Mouse (Mus musculus): ENCODE measurements around the gene Klk5. TPM values are rescaled to one million over a fixed set of nuclear protein-coding genes. Genes with fewer than 3 reads are reported as not detected.
A peak's percentile ranks its signal among the peaks of the same experiment; 100 is the strongest.

The Klk5 gene
- total RNA-seq, 2 experiments from 2014 or later = not detected

GRCm38 (mm10) chr7:43878281-43878680 lies 36.5 kb downstream of the Klk5 start:
- no peak for DNase-seq

- no peak for DNase-seq
Measured at GRCm38 (mm10) chr7:43880912-43881311, 39.1 kb downstream of the Klk5 start, which contains the start of gene Klk4. TSS of gene Klk4 (plus strand) at chr7:43881160.

GRCm38 (mm10) chr7:43882346-43882745 lies 40.6 kb downstream of the Klk5 start:
- DNase-seq = no peak

- DNase-seq = no peak
Measured at GRCm38 (mm10) chr7:43882811-43883210, 41.0 kb downstream of the Klk5 start.

- DNase-seq = peak; percentile 26 to 56
Measured at GRCm38 (mm10) chr7:43883547-43883946, 41.8 kb downstream of the Klk5 start.

- DNase-seq = no peak
Measured at GRCm38 (mm10) chr7:43891365-43891764, 49.6 kb downstream of the Klk5 start.

- DNase-seq = no peak
Measured at GRCm38 (mm10) chr7:43891788-43892187, 50.0 kb downstream of the Klk5 start.

- DNase-seq = peak; percentile 81 to 87
Measured at GRCm38 (mm10) chr7:43894836-43895235, 53.1 kb downstream of the Klk5 start.

Other genes starting within 250 kb of the Klk5 start
- gene Zfp819, start 234.8 kb upstream of the Klk5 start, total RNA-seq (2021) = under 1 TPM; 0.15 to 0.20 TPM
- under 1 TPM in 1 of 2 experiments, not detected in 1; 0.25 TPM for gene Ceacam18, start 207.3 kb upstream of the Klk5 start, total RNA-seq (2021)
- 1 to 10 TPM in 1 of 2 experiments, under 1 TPM in 1; 0.83 to 1.4 TPM for gene Siglece, start 181.8 kb upstream of the Klk5 start, total RNA-seq (2021)
- 10 to 100 TPM; 11.7 to 11.8 TPM for gene Ctu1, start 170.0 kb upstream of the Klk5 start, total RNA-seq (2021)
- gene Klk14, start 151.6 kb upstream of the Klk5 start, total RNA-seq (2021) = not detected
- gene Klk13, start 129.4 kb upstream of the Klk5 start, total RNA-seq (2021) = not detected
- gene Klk12, start 73.1 kb upstream of the Klk5 start, total RNA-seq (2021) = not detected
- gene Klk11, start 67.4 kb upstream of the Klk5 start, total RNA-seq (2021) = not detected
- gene Klk10, start 60.9 kb upstream of the Klk5 start, total RNA-seq (2021) = under 1 TPM; 0.83 to 1.00 TPM
- not detected for gene Klk9, start 50.1 kb upstream of the Klk5 start, total RNA-seq (2021)
- gene Klk8, start 44.4 kb upstream of the Klk5 start, total RNA-seq (2021) = 10 to 100 TPM; 25.4 to 31.7 TPM
- gene Klk7, start 30.7 kb upstream of the Klk5 start, total RNA-seq (2021) = under 1 TPM; 0.38 to 0.47 TPM
- gene Klk6, start 17.5 kb upstream of the Klk5 start, total RNA-seq (2021) = under 1 TPM in 1 of 2 experiments, not detected in 1; 0.87 TPM
- not detected for gene Klk4, start 39.2 kb downstream of the Klk5 start, total RNA-seq (2021)
- gene Klk15, start 91.8 kb downstream of the Klk5 start, total RNA-seq (2021) = not detected
- not detected for gene Klk1b8, start 108.7 kb downstream of the Klk5 start, total RNA-seq (2021)
- not detected for gene Klk1b1, start 124.8 kb downstream of the Klk5 start, total RNA-seq (2021)
- not detected for gene Klk1b9, start 134.1 kb downstream of the Klk5 start, total RNA-seq (2021)
- gene Klk1b11, start 153.9 kb downstream of the Klk5 start, total RNA-seq (2021) = not detected
- gene Klk1b26, start 170.2 kb downstream of the Klk5 start, total RNA-seq (2021) = not detected
- gene Klk1b27, start 210.3 kb downstream of the Klk5 start, total RNA-seq (2021) = not detected

Data from layer of hippocampus, postnatal 36 days (tissue).